Mouse (Mus musculus): ENCODE measurements at regions not wholly inside any gene's neighbourhood (a gene's known extent, or its start where the extent isn't known, plus 50 kb on each side); places are given as distances from the start of the nearest gene placed in this dataset.

DNA sequence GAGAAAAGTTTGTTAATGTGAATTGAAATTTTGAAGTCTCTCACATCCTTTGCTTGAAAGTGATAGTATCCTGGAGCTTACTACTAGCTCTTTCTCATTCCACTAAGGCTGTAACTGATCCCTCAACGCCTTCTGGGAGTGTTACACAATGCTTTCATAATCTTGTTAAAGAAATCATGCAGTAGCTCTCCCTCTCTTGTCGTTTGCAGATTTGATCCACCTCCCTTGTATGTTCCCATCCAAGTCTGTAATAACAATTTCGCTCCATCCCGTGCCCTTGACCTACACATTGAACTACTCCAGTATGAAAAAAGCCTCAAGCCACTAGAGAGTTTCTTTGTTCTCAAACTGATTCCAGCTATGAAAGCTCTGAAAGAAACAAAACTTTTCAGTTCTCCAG is 63.9 kb upstream of the Fibin start:
- DNase-seq (ENCODE audit: low read depth): peak; percentile 11

DNA sequence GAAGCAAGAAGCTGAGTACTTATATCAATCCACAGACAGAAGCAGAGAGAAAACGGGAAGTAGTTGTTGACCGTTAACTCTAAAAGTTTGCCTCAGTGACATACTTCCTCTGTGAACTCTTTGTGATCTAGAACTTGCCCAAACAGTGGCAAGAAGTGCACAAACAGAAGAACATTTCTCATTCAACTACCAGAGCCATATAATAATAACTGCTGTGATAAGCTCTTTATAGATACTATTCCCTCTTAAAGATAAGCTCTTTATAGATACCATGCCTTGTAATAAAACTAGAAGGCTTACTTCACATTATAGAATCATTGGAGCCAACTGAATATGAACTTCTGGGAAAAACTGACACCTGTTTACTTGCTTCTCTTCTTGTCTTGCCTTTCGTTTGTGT is 89.7 kb upstream of the Fibin start:
- DNase-seq (ENCODE audit: low read depth): no peak

DNA sequence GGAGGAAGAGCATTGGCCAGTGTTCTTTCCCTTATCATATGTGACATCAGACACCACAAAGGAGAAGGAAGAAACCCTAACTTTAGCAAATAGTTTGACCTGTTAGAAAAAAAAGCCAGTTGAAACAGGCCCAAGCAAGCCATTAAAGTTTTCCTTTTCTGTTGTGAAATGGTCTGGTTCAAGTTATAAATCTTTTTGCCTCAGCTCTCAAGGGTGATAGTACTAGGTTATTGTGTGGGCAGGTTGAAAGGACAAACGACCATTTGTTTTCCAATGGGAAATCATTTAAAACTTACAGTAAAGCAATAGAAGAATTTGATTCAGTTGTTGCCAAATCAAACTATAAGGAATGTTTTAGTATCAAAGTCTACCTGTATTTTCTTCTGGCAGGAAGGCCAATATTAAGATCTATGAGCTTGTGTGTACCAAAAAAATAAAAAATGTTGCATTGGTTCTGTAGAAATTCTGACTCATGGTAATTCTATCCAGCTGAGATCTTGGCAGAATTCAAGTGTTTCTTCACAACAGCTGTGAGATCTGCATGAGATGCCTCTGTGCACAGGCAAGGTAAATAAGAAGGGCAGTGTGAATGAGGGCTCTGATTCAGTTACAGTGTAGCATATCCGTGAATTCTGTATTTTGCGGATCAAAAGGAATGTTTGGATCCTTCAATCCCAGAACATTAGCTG is 109.5 kb upstream of the Fibin start:
- DNase-seq (ENCODE audit: low read depth): peak; percentile 79

DNA sequence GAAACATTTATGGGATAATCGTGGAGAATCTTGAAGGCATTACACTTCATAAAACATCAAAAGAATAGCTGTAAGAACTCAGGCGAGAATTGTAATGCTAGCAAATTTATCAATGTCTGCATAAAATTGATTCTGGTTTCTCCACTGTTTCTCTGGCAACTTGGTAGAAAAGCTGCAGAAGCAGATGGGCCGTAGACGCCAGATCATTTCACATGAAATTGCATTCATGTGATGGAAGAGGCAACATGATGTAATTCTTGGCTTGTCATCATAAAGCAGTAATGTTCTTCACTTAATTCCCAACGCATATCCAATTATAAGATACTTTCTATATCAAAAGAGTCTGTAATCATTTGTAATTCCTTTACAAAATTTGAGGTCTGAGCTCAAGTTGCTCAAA is 113.6 kb upstream of the Fibin start:
- no peak for DNase-seq (ENCODE audit: low read depth)

DNA sequence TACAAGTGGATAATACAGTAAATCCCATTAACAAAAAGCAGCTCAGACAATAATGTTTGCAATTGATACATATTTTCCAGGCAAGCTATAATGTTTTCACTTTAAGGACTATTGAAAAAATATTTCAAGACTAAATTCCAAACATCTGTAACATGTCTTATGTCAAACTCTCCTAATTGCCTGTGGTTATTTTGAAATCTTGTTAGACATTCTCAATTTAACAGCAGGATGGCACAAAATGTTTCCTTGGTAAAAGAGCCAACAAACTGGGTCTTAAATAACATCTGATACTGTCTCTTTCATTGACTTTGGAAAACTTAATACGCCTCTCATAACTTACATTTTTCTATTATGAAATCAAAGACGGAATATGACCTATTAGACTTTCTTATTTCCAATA is 115.8 kb upstream of the Slc5a12 start:
- DNase-seq (ENCODE audit: low read depth): no peak

DNA sequence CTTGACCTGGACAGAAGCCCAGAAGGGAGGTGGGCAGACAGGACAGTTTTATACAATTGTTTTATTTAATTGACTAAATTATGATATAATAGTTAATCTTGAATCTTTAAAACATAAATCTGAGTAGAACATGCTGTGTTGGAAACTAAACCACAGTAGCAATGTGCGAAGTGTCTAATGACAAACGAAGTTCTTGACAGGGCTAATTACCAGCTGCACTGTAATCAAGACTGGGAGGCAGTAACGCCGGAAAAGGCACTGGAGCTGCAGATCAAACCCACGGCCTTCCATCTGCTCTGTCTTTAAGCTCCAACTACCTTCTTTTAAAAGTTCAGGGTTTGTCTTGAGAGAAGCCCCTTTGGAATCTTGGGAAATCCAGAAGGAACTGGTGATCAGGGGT is 110.9 kb upstream of the Slc5a12 start:
- no peak for DNase-seq (ENCODE audit: low read depth)

DNA sequence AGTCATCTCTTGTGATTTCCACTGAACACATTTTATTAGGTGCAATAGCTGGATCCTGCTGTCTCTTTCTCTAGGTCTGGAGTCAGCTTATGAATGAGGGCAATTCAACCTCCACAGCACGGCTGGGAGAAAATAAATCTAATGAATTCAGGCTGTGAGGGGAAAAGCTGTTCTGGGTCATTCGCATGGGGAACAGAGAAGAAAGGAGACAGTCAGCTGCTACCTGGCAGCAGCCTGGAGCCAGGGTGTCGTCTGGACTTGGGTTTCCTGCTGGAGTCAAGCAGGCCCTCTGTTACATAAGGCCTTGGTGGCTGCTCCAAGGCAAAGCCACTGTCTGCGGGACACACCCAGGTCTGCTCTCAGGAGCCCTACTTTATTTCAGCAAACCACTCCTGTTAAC is 110.4 kb upstream of the Slc5a12 start:
- DNase-seq (ENCODE audit: low read depth): peak; percentile 70

DNA sequence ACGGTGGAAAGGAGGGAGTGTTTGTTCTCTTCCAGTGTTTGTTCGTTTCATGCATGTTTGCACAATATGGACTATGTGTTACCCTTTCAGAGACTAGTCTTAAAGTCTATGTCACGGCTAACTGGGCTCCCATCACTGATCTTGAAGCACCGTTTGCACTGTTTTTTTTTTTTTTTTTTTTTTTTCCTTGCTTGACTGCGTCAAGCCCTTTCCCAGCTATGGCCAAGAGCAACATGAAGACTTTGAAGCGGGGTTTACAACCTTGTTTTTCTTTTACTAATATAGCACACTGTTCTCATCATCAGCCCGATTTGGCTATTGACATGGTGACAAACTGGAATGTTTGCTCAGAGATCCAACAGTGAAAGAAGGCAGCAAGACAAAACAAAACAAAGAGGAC is 109.1 kb upstream of the Slc5a12 start:
- DNase-seq (ENCODE audit: low read depth): no peak

DNA sequence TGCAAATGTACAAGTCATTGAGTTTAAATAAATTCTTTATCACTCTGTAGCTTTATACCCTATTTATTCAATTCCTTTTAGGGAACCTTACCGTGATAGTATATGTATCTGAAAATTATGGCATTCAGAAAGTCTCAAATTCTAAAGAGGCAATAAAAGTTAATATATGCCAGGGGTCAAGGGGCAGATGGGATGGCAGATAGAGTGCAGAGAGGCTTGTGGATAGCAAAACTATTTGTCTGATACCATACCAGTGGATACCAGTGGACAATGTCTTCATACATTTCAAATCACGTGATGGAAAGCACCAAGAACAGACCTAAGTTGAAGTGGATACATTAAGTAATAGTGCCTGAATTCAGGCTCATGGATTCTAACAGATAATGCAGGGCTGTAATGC is 95.3 kb upstream of the Slc5a12 start:
- no peak for DNase-seq (ENCODE audit: low read depth)

DNA sequence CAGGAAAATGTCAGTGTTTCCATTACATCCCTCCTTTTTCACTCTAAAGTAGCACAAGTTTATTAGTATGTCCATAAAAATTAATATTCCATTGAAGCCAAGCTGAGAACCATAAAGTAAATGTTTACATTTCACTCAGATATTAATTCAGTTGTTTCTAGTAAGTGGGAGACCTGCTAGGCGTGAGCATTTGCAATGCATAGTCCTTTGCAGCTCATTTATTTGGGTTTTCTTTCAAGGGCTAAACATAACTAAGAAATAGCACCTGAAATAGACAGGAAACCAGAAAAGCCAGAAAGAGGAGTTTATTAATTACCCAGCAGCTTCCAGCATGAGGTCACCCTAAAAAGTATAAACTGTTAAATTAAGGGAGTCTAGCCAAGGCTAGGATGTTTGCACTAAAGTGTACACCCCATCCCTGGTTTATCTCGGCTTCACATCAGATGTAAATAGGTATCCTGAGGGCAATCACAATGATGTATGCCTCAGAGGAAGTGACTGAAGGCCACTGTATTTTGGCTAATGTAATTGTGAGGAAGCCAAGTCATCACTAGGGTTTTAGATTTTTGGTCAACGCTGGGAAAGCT is 88.8 kb upstream of the Slc5a12 start:
- DNase-seq (ENCODE audit: low read depth): no peak

DNA sequence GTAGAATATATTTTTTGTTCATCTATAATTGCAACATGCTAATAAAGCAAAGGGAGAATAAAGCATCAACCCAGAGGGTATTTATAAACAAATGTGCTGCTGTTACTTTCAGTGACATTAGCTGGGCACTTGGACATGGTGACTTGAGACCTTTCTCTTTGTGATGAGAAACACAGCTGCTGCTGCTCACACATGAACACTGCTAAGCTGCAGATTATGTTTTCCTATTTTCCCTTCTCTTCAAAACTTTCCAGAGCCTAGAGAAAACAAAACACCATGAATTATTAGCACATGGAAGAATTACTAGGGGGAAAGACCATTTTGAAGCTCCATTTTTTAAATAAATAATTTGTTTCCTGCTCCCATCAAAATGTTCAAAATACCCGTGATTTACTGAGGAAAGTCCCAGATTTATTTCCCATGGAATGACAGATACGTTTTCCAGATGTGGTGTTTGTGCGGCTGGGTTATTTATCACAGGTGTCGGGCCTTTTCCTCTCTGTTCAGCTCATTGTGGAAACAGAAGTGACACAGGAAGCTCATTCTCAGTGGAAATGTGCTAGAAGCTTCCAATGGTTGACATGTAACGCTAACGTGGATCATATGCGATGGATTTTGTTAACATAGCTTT is 73.8 kb upstream of the Slc5a12 start:
- DNase-seq (ENCODE audit: low read depth): no peak

DNA sequence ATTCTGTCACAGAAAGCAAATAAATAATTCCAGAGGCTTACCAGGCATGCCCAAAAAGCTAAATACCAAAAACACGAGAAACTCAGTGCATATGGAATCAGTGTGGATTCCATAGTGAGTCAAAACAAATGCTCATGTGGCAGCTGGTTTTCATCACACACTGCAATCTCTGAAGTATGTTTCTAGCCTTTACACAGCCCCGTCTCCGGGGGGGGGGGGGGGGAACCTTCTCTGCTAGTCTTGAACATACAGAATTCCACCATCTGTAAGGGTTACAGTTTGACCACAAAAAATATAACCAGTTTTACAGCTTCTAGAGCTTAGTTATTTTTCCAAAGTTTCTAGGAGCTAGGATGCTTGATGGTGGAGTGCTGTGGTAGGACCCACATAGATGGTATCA is 68.9 kb upstream of the Slc5a12 start:
- DNase-seq (ENCODE audit: low read depth): no peak

DNA sequence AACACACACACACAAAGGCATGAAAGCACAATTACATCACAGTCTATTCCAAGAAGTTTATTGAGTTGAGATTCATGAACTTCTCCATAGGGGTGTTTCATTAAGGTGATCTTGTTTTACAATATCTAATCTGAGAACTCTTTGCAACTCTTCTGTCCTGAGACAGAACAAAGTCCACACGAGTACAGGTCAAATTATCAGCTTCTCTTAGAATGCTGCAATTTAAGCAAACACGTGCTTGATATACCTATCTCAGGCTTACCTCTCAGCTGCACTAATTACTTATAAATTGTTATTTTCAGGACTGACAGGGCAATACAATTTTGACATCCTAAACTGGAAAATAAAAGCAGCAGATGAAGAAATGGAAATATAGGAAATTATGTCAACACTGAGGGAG is 57.0 kb upstream of the Slc5a12 start:
- DNase-seq (ENCODE audit: low read depth): no peak

DNA sequence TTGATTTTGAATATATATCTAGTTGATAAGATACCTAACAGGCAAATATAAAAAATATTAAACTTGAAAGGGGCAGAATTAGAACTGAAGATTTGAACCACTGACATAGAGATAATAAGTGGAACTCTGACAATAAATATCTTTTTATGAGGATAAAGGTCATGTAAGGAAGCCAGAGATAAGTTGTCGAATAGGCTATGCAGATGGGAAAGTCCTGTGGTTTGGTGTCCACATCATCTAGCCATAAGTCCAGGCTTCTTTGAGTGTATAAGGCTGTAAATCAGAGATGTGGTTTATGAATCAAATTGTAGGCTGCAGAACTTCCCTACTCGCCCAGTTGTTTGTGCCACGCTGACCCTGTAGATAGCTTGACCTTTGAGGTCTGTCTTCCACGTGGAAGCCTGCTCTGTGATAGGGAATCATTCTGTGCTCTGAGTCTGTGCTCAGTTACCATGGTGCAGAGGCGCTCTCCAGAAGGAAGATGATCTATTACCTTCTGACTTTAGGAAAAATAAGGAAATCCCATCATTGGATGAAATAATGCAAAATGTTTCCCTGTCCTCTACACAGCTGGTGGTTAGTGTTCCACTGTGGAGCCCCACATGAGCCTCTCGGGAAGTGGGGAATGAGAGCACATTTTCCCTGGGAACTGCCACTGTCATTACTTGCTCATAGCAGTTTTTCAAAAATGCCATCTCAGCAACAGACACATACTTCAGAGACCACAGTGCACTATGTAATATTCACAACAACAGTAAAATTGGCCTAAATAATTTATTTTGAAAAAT is 56.3 kb upstream of the Slc5a12 start:
- no peak for DNase-seq (ENCODE audit: low read depth)

DNA sequence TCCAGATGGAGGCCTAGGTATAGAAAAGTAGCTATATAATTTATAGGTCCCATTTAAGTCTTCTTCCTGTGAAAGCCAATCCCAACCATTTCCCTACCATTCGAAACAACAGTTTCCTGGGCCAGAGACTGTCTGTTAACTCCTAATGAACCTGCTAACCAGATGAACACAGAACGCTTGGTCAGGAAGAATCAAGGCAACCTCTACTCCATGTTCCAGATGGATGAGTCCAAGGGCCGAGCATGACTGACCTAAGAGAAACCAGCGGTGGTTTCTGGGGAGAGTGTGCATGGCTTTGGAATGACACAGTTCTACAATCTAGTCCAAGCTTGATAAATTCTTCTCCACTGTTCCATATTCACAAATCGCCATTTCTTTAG is 55.8 kb upstream of the Slc5a12 start:
- DNase-seq (ENCODE audit: low read depth): no peak

Measured in fibroblast of lung, adult 2 months (primary cell).